Mouse (Mus musculus): ENCODE measurements at regions not wholly inside any gene's neighbourhood (a gene's known extent, or its start where the extent isn't known, plus 50 kb on each side); places are given as distances from the start of the nearest gene placed in this dataset.

DNA sequence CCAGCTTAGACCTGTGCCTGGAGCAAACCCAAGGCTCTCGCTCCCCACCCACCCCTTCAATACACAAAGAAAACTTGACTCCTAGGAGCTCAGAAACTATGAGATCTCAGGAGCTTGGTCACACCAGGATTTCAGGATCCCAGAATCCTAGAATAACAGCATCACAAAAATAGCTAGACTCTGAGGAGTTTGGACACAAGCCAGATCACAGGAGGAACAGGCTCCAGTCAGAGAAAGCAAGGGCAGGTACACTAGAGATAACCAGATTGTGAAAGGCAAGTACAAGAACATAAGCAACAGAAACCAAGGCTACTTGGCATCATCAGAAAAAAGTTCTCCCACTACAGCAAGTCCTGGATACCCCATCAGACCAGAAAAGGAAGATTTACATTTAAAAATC, 221.5 kb downstream of the Epha7 start:
- intact Hi-C loops (cut with DNase I): no loop called here
- DNase-seq (ENCODE audit: low spot score in 2 of 2): peak in 1 of 2 experiments; percentile 5

DNA sequence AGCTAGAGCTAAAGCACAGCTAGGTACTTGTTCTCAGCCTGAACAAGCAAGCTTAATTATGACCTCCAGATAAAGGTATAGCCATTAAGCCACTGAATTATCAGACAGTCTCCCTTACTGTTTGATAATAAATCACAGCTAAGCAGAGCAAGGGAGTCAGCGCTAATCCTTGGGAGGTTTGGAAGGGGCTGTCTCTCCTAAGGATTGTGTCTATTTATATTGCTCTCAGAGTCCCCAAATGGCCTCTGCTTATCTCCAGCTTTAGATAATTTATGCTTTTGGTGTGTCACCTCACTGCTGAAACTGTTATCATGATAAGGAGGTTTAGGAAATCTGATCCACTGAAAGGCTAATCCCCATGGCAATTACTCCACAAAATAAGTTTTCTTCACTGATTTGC, 227.1 kb downstream of the Epha7 start:
- DNase-seq (ENCODE audit: low spot score in 2 of 2): no peak
- intact Hi-C loops (cut with DNase I): no loop called here

DNA sequence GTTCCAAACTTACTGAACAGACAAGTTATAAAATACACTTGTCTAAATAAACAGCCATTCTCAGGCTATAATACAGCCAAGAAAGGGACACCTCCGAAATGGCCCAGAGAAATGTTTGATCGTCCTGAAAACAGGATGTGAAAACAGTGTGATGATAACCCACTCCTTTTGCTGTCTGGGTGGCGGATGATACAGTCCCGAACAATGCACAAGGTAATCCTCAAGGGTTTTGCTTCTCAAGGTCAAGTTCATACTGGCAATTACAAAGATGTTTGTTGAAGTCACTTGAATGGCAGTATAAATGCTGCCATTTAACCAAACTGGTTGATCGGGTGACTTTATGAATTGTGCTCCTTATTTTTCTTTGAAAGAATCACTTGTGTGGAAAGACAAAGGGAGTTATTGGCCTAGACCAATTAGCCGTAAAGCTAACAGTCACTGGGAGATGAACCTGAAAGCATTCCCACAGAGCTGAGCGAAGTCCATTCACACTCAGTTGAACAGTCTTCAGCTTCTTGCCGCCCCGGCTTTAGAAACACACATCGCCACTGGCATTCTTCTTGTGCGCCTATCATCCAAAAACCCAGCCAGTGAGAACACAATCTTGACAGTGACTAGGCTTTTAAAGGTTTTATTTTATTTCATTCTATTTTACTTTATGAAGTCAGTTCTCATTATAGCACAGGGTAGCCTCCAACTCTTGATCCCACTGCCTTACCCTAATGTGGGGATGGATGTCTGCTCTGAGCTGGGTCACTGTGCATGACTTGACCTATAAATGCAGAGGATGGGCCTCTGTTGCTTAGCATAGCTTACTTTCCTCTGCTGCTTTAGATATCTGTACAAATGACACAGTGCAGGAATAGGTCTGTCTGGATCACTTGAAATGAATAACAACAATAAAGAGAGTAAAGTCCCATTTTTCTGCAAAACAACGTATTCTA, 256.0 kb downstream of the Epha7 start:
- intact Hi-C loops (cut with DNase I): no loop called here
- no peak for DNase-seq (ENCODE audit: low spot score in 2 of 2)

DNA sequence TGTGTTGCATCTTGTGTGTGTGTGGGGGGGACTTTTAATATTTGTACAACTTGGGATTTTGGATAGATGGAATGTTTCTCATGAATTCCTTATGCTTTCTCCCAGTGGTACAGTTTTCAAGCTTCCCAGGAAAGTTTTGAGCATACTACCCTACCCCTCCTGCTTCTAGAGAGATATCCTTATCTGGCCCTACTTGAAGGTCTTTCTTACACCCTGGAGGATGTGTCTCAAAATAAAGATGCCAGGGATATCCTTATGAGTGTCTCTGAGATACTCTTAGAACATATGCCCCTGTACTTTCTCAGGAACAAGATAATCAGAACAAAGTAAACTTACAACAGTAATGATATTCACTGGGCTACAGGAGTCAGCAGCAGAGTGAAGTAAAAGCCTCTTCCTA, 261.3 kb downstream of the Epha7 start:
- DNase-seq (ENCODE audit: low spot score in 2 of 2): no peak
- intact Hi-C loops (cut with DNase I): no loop called here

DNA sequence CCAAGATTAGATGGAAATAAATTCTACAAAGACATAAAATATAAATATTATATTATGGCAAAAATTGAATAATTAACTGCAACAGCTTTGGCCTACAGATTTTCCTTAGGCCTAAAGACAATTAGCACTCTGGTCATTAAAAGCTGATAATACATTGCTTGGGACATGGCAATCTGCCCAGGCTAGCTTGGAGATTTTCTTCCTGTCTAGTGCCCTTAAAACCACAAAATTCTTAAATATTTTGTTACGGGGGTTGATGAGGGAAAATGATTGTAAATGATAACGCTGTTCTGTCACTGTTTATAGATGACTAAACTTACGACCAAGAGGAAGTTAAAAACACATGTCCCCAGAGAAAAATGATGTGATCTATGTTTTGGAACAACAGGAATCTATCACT, 261.9 kb downstream of the Epha7 start:
- intact Hi-C loops (cut with DNase I): no loop called here
- DNase-seq (ENCODE audit: low spot score in 2 of 2): no peak

DNA sequence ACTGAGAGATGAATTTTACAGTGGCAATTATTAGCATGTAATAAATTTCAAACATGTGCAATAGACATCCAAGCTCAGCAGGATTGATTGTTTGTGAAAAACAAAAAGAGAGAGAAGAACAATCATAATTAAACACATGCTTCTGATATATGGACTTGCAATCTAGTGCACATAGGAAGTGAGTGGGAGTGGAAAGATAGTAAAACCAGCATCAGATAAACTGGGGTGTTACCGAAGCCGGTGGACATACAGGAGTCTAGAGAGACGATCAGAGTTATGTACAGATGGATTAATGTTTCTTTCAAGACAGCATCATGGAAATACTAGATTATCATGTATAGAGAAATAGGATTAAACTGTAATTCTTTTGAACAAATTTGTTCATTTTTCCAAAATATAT, 263.8 kb downstream of the Epha7 start:
- no peak for DNase-seq (ENCODE audit: low spot score in 2 of 2)
- intact Hi-C loops (cut with DNase I): no loop called here

DNA sequence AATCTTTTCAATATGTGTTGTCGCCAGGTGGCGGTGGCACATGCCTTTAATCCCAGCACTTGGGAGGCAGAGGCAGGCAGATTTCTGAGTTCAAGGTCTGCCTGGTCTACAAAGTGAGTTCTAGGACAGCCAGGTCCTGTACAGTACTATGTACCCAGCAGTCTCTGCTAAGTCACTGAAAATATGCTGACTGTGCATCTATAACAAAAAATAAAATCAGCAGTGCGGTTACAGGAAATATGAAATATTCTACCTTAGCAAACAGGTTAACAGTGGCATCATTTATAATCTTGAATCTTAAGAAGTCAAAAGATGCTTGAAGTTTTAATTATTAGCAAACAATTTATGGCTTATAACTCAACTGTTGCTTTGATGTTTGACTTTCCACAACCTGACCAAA, 265.5 kb downstream of the Epha7 start:
- intact Hi-C loops (cut with DNase I): no loop called here
- no peak for DNase-seq (ENCODE audit: low spot score in 2 of 2)

DNA sequence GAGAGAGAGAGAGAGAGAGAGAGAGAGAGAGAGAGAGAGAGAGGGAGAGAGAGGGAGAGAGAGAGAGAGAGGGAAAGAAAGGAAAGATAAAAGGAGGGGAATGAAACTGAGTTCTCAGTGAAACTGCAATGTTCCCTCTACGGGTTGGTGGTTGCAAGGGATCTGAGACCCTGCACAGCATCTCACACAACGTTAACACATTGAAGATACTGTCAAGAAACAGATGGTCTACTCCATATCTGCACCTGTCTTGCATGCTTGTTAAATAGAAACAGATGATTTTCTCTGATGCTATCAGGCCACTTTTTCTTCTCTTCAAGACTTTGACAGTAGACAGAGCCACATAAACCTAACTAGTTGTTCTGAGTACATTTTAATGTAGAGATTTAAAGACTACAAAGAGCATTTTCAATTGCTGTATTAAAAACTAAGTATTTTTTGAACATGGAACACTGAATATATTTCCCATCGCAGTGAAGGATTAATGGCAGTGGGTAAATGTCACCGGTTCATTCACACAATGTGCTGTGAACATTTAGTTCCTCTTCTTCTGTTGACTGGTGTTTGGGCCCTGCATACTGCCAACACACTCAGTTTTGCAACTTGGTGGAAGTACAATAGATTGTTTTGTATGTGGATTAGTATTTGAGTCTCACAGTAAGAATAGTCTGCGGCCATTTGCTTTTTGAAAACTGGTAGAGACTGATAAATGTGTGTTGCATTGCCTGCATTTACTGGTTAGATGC, 270.8 kb downstream of the Epha7 start:
- no peak for DNase-seq (ENCODE audit: low spot score in 2 of 2)
- intact Hi-C loops (cut with DNase I): no loop called here

DNA sequence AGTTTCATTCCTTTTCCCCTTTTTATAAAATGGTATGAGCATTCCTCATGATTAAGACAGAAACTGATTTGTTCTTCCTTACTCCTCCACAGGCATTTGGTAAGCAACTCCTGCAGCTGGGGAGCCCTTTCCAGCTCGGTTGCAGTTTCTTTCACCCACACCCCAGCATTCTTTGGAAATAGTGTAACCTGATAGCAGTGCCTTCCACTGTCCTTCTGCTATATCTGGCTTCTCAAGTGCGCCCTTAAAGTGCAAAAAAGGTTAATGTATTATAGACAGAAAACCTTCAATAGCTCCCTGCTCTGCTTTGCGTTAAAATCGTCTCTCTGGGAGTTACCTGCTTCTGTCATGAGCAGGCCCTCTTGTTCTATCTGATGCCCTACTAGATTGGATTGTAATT, 278.0 kb downstream of the Epha7 start:
- intact Hi-C loops (cut with DNase I): no loop called here
- DNase-seq (ENCODE audit: low spot score in 2 of 2): no peak

DNA sequence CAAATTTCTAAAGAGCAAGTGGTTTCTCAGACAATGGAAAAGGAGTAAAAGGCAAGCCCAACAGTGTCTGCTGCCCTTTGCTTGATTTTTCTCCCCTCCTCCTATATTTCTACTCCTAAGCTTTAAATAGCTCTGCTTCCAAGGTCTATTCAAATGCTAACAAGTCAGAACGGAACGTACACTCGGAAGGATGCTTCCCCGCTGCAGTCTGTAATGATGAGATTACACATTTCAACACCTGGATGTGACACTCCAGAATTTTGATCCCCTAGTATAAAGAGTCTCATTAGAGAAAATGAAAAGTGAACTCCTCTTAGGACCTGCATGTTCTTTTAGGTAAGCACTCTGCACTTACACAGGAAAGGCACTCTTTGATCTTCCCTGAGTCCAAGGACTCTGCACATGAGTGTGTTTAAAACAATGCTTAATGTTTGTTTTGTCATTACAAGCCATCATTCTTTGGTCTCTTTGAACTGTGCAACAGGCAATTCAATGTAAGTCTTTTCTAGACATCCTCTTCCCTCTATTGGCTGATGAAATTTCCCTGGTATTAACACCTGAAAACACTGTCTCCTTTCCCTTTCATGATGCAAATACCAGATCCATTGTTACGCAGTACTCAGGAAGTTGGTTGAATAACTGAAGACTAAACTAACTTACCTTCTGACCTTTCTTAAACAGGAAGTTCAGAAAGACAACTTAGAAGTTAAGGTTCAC, 278.7 kb downstream of the Epha7 start:
- intact Hi-C loops (cut with DNase I): no loop called here
- DNase-seq (ENCODE audit: low spot score in 2 of 2): no peak

DNA sequence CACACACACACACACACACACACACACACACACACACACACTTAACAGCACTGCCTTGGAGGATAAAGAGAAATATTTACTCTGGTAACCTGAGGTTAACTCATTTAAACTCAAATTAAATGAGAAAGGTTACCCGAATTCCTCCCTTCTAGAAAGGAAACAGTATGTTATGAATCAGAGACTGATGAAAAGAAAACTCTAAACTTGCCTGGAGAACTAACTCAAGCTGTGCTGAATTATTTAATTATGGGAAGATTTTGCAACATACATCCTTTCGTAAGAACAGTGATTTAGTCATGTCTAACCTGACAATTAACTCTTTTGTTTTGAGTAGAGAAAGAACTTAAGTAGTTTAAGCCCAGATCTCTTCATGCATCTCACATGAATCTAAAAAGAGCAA, 289.4 kb downstream of the Epha7 start:
- DNase-seq (ENCODE audit: low spot score in 2 of 2): no peak
- intact Hi-C loops (cut with DNase I): no loop called here

DNA sequence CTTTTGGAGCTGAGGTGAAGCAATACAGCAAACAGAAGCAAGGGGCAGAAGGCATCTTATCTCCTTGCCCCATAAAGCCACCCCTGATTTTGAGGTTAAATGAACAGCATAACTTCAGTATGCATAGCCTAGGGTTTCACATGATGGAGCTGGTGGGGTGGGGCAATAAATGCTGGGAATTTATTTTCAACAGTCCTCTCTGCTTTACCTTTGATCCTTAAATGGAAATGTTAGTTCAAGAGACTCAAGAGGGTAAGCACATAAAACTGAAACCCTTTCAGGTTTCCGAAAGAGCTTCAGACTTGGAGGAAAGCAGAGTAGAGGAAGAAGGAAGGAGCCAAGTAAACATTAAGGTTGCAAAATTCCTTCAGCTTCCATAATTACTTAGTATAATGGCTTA, 290.5 kb downstream of the Epha7 start:
- no peak for DNase-seq (ENCODE audit: low spot score in 2 of 2)

DNA sequence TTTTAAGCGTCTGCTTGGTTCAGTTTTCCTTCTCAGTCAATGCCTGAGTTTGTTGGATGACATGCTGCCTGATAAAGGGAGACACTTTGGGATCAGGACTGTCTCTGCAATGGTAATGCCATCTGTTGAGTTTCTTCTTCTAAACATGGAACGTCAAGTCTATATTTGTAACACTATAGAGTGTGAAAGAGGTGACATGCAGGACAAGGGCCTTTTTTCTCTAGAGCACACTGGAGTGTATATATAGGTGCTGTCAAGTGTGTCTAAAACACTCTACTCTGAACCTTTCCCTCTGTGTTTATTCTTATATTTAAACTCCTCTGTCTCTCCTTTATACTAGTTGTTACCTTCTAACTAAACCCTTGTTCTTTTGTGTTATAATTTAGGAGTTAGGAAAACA, 299.6 kb downstream of the Epha7 start:
- intact Hi-C loops (cut with DNase I): no loop called here
- no peak for DNase-seq (ENCODE audit: low spot score in 2 of 2)

More for the DNA sequence above, 290.5 kb downstream of the Epha7 start:
- intact Hi-C loops (cut with DNase I): no loop called here

DNA sequence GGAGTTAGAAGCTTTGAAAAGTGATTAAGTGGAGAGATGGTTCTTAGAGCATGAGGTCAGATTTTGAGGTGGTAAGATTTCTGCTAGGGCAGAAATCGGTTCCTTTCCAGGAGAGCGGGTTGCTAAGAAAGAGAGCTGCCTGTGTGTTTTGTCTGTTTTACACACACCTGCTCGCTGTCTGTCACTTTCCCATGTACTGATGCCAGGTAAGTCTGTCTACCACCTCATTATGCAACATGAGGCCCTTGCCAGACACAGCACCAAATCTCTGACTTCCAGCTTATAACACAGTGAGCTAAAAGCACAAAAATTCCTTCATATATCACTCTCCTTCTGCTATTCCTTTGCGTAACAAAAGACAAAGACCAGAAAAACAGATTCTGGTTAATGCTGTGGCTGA, 304.1 kb downstream of the Epha7 start:
- intact Hi-C loops (cut with DNase I): no loop called here
- no peak for DNase-seq (ENCODE audit: low spot score in 2 of 2)

DNA sequence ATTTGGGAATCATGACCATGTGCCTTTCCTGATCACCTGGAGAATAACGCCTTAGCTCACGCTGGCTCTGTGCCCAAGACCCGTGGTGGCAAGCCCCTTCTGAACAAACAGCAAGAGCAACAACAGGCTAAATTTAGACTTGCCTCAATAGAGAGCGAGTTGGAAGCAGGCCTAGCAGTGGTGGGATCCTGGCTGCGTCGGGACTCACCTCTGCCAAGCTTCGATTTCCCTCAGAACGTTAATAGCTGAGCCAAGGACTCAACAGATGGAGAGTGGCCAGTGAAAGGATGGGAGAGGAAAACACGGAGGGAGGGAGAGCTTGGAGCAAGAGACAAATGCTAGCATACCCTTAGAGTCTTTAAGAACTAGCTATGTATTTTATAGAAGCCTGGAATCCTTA, 305.0 kb downstream of the Epha7 start:
- intact Hi-C loops (cut with DNase I): no loop called here
- DNase-seq (ENCODE audit: low spot score in 2 of 2): peak; percentile 38 to 48

DNA sequence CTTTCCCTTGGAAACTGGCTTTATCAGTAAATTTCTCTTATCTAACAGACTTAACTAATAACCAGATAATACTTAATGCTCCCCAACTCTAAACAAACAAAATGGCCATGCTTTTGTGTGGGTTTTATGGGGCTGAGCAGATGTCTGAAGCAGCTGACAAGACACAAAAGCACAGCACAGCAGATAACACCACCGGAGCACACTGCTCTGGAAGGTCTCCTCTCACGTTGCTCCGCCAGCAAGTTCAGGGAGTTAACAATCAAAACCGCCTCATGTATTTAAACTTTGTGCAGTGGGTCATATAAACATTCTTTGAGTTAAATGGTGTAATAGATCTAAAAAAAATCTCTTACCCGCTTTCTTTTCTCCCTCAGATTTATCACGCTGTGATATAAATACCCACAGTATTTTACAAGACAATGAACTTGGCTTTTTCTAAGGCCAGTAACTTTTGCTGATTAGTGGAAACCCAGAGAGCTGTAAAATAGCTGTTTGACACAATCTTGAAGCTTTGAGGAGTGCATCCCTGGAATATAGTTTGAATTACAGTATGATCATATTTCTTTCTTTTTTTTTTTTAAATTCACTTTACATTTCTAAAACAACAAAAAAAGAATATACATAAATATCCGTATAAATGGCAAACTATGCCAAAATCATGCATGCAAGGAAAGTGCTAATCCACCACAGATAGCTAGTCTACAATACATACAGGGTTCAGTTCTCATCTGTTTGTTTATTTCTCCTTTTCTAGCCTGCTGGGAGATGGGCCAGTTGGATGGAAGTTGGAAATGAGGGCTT, 305.9 kb downstream of the Epha7 start:
- intact Hi-C loops (cut with DNase I): no loop called here
- DNase-seq (ENCODE audit: low spot score in 2 of 2): no peak

DNA sequence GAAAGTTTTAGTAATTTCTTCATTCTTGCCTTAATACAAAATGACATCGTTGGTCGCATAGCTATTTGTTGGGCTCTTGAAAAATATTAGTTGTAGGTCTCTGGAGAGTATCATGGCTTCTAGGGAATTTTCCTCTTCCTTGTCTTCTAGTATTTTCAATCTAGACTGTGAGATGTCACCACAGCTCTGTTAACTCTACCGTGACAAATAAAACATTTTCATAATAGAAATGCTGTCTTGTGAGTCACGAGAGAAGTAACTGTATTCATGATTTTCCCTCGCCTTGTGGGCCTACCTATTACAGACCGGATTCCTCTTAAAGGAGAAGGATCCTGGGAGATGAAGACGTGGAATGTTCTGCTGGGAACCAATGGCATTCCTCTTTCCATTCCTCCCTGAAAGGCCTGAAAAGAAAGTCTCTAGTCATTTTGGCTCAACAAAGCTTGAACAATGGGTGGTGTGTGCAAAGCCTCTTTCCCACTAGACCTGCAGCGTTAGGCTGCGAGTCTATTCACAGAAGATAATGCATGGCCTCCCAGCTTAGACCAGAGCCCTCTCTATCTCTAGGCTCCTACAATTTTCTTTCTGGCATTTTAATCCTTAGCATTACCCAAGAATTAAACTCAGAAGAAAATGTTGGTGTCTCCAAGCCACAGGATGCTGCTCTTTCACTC, 306.7 kb downstream of the Epha7 start:
- intact Hi-C loops (cut with DNase I): no loop called here
- DNase-seq (ENCODE audit: low spot score in 2 of 2): no peak

DNA sequence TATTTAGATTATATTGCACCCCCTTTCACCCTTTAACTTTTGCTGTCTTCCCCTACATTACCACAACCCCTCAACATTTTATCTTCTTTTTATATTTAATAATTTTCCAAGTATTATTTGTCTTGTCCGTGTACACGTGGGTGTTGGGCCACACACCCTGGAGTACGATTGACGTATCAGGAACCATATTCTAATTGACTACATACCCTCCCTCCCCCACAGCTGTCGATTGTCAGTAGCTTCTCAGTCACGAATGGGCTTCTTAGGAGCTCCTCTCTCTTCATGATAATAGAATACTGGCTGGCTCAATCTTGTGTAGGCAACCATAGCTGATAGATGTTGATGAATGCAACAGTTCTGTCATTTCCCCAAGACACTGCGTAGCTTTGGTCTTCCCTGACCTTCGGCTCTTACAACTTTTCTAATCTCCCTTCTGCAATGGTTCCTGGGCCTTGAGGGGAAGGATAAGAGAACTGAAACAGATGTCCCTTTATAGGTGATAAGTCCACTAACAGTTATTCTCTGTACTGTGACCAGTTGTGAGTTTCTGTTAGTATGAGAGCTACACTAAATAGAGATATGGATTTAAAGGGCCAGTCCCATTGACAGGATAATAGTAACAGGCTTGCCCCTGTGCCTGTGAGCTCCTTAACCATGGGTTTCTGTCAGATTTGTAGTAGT, 310.9 kb downstream of the Epha7 start:
- intact Hi-C loops (cut with DNase I): no loop called here

DNA sequence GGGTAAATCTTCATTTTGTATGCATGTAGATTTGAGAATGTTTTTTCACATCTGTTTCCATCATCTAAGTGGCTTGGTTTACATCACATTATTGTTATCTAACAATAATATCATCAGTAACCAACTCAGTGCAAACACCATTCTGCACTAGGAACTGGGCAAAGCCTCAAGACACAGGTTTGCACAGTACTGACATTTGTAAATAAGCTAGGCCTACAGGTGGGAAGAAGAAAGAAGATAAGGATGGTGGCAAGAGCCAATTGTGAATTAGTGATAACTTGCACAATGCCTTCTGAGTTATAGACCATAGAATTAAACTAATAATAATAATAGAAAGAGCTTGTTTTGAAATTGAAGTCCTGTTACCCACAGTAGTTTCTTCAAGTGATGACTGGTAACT, 317.6 kb downstream of the Epha7 start:
- intact Hi-C loops (cut with DNase I): no loop called here
- no peak for DNase-seq (ENCODE audit: low spot score in 2 of 2)

More for the DNA sequence above, 310.9 kb downstream of the Epha7 start:
- no peak for DNase-seq (ENCODE audit: low spot score in 2 of 2)
